Mouse (Mus musculus) testis, postnatal 14 days (tissue): ENCODE measurements around the gene Gpr150.

Experiments used
- DNase-seq: peaks from one replicate; pipeline ENCODE4 v3.0.0; 2021; ENCODE audit warnings: low spot score

Gene Gpr150

DNA sequence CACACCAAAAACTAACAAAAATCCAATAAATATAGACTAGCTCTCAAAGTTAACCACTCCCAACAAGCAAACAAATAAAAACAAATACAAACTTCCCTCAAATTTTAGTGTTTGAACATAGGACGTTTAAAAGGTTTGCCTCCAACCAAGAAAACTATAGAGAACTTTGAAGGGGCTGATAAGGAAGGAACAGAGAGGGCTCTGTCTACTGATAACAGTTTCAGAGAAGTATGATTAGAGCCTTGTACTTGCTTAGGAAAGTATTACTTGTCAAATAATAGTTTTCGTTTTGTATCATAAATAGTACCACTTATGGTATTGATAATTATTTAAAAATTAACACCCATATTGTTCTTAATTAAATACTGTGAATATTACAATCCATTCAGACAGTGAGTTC is 42.3 kb downstream of the Gpr150 start:
- no peak for DNase-seq
